8 mouse cellular contexts compared by ENCODE assay signal in genomic region chr17:57105181-57106034, GRCm38 (mm10). TPM values are rescaled to one million over a fixed set of nuclear protein-coding genes. Genes with fewer than 3 reads are reported as not detected.
DNase-seq lines count a peak whose midpoint lies in the region; ATAC-seq and TF ChIP-seq lines count a peak whose summit lies in the region.

Tnfsf9 (plus strand) TSS chr17:57105325.

- peak within 1 kb of the TSS; percentile 64 for H3K4me3 ChIP-seq in kidney, embryonic 15.5 days (replicated peaks)
- H3K4me3 ChIP-seq in small intestine, adult 2 months (ENCODE audit: low read depth, low read length): peak within 1 kb of the TSS; percentile 71

- ATAC-seq in CD4-positive, CD25-positive, alpha-beta regulatory T cell, adult 4 months: peak; percentile 62
- peak; percentile 90 for ATAC-seq in kidney, embryonic 15.5 days (replicated peaks; ENCODE audit: low FRiP score)

- intact Hi-C loops in gastrocnemius, postnatal 14 days (cut with DNase I; ENCODE audit: low total_unique reads): no loop called here

- H3K9ac ChIP-seq in kidney, embryonic 15.5 days: peak within 1 kb of the TSS; percentile 70

- H3K27me3 ChIP-seq in kidney, embryonic 15.5 days: no peaks in the 10 kb centered on the region
- no peaks in the 10 kb centered on the region for H3K27me3 ChIP-seq in small intestine, adult 2 months (ENCODE audit: control insufficient read depth, insufficient read depth, low read length)

- no peak for TF ChIP-seq CTCF in small intestine, adult 2 months (IDR thresholded peaks at IDR 0.05; ENCODE audit: extremely low read depth, insufficient read length, insufficient replicate concordance, low read depth, low read length)

- TF ChIP-seq POLR2A in small intestine, adult 2 months (IDR thresholded peaks at IDR 0.05; ENCODE audit: low read depth, low read length): no peak; the same call in 1 of the 2 replicates

- WGBS in kidney, embryonic 15.5 days: under 1% methylated on average over 55 of the region's 61 CpGs
- WGBS in small intestine, adult 2 months: under 1% methylated on average over 60 of the region's 61 CpGs

- DNase-seq in adrenal gland, adult 2 months: peak; percentile 40
- no peak for DNase-seq in adrenal gland, postnatal 4 days (ENCODE audit: low spot score in 2 of 2)
- DNase-seq in cerebellum, adult 9-10 months: peak; percentile 51
- peak; percentile 43 for DNase-seq in gastrocnemius, postnatal 14 days
- peak; percentile 30 for DNase-seq in lung, postnatal 14 days

- peaks cover 29% of the 10 kb centered on the region for H3K4me1 ChIP-seq in kidney, embryonic 15.5 days
- H3K4me1 ChIP-seq in small intestine, adult 2 months (ENCODE audit: control insufficient read depth, insufficient read depth, insufficient read length, low read length): peaks cover 4% of the 10 kb centered on the region; the same call in 1 of the 2 replicates

- H3K36me3 ChIP-seq in kidney, embryonic 15.5 days: no peaks in the 10 kb centered on the region
- no peaks in the 10 kb centered on the region for H3K36me3 ChIP-seq in small intestine, adult 2 months (ENCODE audit: control insufficient read depth, insufficient read depth, low read length)

- H3K27ac ChIP-seq in kidney, embryonic 15.5 days: peak within 1 kb of the TSS; percentile 82
- no peak within 1 kb of the TSS for H3K27ac ChIP-seq in small intestine, adult 2 months (ENCODE audit: insufficient read depth, low read depth, low read length)

- peak within 1 kb of the TSS; percentile 86 for H3K4me2 ChIP-seq in kidney, embryonic 15.5 days

- no peaks in the 10 kb centered on the region for H3K9me3 ChIP-seq in kidney, embryonic 15.5 days (replicated peaks)

RNA-seq across cellular contexts. Expression of gene Tnfsf9, which starts in this region (rescaled TPM):
- total RNA-seq in adrenal gland, adult 2 months (2021): under 1 TPM; 0.45 to 0.72 TPM
- polyA plus RNA-seq in adrenal gland, adult 2 months (2012; rRNA removed): 1.2 and 1.8 TPM in 2 replicates
- under 1 TPM; 0.40 to 0.45 TPM for total RNA-seq in adrenal gland, postnatal 4 days (2021)
- 10 to 100 TPM in 1 of 2 experiments, 1 to 10 TPM in 1; 8.2 to 11.9 TPM for polyA plus RNA-seq in CD4-positive, CD25-positive, alpha-beta regulatory T cell, adult 4 months (2017; shearing (Covaris generic))
- 1 to 10 TPM in 1 of 2 experiments, under 1 TPM in 1; 0.82 to 1.0 TPM for total RNA-seq in gastrocnemius, postnatal 14 days (2021)
- polyA plus RNA-seq in kidney, embryonic 15.5 days (2015; fragmentation: Nextera tagmentation; extraction: Ambion mirVana): 10.2 and 10.4 TPM in 2 replicates
- 2.3 and 2.6 TPM in 2 replicates for polyA plus RNA-seq in small intestine, adult 2 months (2012; rRNA removed)

Comparison
In these comparisons a context has a peak if more than half of its experiments do, and no peak if none do; other contexts are left out.
1. DNase-seq: peak in adrenal gland, adult 2 months (single experiment), cerebellum, adult 9-10 months (single experiment), gastrocnemius, postnatal 14 days (single experiment) and lung, postnatal 14 days (single experiment); none in adrenal gland, postnatal 4 days (0 of 2).